Mouse (Mus musculus): Measurements from ENCODE around the gene Iffo2.
A peak's percentile ranks its signal among the peaks of the same experiment; 100 is the strongest.

The Iffo2 gene

DNA sequence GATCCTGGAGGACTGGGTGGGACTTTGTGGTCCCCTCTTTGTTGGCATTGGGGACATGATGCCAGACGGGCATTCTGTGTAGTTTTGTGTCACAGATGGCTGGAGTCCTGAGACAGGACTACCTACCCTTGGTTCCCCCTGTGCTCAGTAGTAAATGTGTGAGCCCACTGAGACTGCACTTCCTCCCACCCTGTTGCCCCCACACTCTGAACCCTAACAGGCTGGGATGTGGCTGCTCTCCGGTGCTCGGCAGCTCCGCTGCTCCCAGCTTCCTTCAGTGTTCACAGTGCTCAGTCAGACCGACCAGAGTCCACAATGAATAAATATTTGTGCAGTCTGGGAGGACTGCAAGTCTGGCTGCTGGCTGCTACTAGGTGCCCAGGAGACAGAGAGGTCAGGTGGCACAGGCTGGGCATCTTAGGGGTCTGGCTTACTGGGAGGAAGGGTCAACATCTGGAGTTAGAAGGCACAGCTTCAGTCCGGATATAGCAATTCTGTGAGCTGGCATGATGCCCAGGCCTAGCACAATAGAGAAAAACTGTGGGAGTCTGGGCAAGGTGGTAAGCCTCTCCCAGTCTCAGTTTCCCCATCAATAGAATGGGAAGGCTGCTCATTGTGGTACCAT, 51.2 kb downstream of the Iffo2 start:
- no peak for DNase-seq (ENCODE audit: low read depth, low spot score)

DNA sequence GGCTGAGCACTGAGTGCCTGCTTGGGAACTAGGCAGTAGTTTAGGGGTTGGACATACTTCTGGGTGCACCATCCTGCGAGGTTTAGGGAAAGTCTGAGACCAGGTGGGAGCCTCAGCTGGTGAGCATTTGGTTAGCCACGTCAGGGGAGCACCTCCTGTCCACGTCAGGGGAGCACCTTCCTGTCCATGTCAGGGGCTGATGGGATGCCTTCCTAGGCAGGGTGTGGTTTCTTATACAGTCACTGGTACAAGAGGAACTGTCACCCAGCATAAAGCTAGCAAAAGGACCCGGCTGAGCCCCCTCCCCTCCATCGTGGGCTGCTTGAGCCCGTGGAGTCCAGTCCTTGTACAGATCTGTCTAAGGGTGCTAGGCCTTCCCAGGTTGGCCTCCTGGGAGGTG, 52.0 kb downstream of the Iffo2 start:
- DNase-seq (ENCODE audit: low read depth, low spot score) = no peak

- peak; percentile 21 for DNase-seq (ENCODE audit: low read depth, low spot score)
These were observed 52.6 kb downstream of the Iffo2 start for GRCm38 (mm10) chr4:139582903-139583302.

DNA sequence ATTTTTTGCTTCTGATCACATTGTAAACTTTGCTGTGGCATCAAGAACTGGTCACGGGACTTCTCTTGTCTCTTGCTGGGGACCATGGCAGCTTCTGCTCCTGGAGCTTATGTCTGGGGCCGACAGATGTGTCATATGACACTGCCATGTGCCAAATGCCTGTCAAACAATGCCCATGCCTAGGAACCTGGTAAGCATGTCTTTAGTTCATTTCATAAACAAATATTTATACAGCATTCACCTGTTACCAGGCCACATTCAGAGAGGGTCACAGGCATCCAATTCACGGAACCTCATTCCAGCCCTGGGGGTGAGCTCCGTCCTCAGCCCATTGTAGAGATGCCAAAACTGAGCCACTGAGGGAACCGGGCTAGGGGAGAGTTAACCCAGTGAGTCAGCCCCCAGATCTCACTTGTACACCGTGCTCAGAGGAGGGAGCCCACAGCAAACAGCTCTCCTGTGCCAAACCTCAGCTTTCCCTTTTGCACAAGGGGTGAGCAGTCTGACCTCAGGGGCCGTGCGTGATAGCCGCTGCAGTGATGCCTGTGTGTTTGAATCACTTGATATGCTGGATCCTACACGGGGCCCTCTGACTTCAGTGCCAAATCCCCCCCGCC, 53.4 kb downstream of the Iffo2 start:
- DNase-seq (ENCODE audit: low read depth, low spot score) = no peak

DNA sequence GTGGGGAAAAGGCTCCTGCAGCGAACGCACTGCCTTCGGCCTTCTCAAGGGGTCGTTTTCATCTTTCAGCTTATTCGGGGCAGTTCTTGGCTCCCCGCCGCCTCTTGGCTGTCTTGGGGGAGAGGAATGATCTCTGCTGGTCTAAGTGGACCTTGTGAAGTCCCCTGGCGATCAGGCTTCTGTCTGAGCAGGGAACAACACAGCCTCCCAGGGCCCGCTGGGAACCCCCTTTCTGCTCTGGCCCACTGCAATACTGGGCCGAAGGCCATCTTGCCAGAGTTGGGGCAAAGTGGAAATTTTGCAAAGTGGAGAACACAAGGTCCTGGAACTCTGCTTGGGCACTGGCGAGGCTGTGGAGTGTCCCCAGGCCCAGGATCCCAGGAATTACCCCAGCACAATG, 54.4 kb downstream of the Iffo2 start:
- no peak for DNase-seq (ENCODE audit: low read depth, low spot score)

DNA sequence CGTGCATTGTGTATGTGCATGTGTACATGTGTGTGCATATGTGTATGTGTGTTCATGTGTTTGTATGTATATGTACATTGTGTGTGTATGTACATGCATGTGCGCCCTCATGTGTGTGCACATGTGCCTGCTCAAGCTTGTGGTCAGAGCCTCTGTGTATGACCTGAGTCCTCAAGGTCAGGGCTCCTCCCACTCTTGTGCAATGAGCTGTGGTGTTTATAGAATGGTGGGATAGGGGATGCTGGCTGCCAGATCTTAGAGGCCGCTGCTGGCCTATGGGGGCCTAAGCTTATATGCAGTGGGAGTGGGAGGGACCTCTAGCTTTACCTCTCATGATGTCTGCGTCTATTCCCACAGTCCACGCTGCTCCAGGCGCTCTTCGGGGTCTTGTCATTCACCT, 55.4 kb downstream of the Iffo2 start:
- no peak for DNase-seq (ENCODE audit: low read depth, low spot score)

GRCm38 (mm10) chr4:139587370-139587769, 57.0 kb downstream of the Iffo2 start:
- DNase-seq (ENCODE audit: low read depth, low spot score) = no peak

DNA sequence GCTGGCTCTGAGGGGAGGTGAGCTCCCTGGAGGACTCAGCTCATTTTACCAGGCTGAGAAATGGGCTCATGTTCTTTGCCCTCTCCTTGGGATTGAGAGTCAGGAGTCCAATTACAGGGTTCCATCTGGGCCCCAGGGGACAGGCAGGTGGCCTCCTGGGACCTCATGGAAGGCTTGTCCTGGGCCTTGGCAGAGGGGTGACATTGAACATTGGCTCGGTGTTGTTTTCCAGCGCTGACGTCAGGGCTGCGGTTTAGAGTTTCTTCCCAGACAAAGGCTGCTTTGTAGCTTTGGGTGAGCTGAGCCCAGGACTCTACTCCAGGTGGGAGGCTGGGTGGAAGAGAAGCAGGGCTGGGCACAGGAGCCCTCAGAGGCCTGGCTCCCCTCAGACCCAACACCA, 57.4 kb downstream of the Iffo2 start:
- DNase-seq (ENCODE audit: low read depth, low spot score) = peak; percentile 51

DNA sequence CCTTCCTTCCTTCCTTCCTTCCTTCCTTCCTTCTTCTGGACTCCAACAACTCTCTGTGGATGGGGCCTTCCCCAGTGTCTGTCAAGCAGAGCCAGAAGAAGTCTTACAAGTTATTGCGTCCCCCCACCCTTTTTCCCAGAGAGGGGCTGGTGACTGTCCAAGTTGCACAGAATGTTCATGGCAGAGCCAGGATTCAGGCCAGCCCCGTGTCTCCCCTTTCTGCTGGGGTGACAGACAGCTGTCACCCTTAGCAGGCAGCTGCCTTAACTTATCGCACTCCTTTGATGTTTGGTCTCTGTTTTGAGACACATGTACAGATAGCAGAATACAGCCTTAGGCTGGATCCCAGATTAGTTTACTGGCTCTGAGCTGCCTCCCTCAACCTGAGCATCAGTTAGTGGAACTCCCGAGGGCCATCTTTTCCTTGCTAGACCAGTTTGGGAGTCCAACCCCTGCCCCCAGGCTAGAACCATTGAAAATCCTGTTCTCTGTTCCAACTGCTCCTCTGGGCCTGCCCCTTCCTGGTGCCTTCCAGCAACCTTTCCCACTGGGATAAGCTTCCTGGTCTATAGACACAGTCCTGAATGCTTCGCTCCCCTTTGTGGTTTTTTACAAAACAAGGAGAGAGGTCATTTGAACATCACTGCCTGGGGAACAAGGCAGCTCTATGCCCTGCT, 59.1 kb downstream of the Iffo2 start:
- DNase-seq (ENCODE audit: low read depth, low spot score) = peak; percentile 73

GRCm38 (mm10) chr4:139590446-139590845, 60.1 kb downstream of the Iffo2 start:
- DNase-seq (ENCODE audit: low read depth, low spot score) = no peak

GRCm38 (mm10) chr4:139592895-139593294, 62.5 kb downstream of the Iffo2 start:
- no peak for DNase-seq (ENCODE audit: low read depth, low spot score)

DNA sequence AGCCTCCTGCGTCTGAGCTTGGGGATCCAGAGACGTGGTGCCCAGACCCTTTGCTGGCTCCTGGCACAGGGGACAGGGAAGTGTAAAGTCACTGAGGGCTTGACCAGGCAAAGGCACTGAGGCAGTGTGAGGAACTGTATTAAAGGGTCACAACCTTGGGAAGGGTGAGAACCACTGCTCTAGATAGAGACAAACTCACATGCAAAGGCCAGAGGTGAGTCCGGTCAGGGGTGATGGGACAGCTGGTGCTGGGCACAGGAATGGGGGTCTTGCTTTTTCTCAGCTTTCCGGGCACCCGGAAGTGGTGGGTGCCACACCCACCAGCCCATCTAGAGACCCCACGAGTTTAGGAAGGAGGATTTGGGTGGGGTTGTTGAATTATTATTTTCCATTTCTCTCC, 63.0 kb downstream of the Iffo2 start:
- DNase-seq (ENCODE audit: low read depth, low spot score) = no peak

- peak; percentile 59 for DNase-seq (ENCODE audit: low read depth, low spot score)
These were observed 63.7 kb downstream of the Iffo2 start for GRCm38 (mm10) chr4:139594062-139594461.

DNA sequence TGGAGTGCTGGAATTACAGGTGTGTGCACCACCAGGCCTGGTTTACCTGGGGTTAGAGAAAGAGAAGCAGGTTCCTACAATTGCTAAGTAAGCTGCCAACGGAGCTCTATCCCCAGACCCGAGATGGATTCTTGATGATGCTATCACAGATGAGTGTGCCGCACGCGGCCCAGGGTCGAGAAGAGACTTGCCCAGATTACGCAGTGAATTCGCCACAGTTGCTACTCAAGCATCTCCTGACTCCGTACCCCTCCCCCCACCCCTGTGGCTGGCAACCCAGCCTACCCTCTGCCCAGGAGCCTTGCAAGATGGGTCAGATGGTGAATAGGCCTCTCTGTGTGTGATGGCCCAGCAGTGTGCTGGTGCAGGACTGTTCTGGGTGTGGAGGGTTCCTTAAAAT, 66.4 kb downstream of the Iffo2 start:
- DNase-seq (ENCODE audit: low read depth, low spot score) = no peak

GRCm38 (mm10) chr4:139597286-139598284, 67.2 kb downstream of the Iffo2 start:
- no peak for DNase-seq (ENCODE audit: low read depth, low spot score)

DNA sequence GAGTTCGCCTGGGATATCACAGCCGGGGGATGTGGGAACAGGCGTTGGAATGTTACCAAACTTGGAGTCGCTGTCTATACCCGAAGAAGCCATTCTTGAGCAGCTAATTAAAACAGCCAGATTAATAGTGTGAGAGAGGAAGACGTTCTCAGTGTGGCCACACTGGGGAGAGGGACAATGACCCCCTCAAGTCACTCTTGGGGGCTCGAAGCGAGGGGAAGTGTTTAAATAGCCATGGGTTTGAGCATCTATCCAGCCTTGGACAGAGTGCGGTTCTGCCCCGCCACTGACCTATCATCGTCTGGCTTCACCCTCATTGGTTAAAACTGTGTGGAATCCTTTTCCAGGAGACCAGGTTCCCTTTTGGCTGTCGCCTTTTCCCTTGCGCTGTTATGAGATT, 68.0 kb downstream of the Iffo2 start:
- no peak for DNase-seq (ENCODE audit: low read depth, low spot score)

GRCm38 (mm10) chr4:139598950-139599518, 68.7 kb downstream of the Iffo2 start:
- peak; percentile 91 for DNase-seq (ENCODE audit: low read depth, low spot score)

GRCm38 (mm10) chr4:139601519-139602356, 71.4 kb downstream of the Iffo2 start:
- DNase-seq (ENCODE audit: low read depth, low spot score) = no peak

GRCm38 (mm10) chr4:139602357-139603244, 72.3 kb downstream of the Iffo2 start, which contains the start of gene Gm21969:
TSS of gene Gm21969 (plus strand) at chr4:139603186.
- peak; percentile 80 for DNase-seq (ENCODE audit: low read depth, low spot score)

Data from ZHBTc4 (cell line).